Mouse (Mus musculus) cortical plate, adult 2 months (tissue): ENCODE results near the gene Ankub1. TPM values are rescaled to one million over a fixed set of nuclear protein-coding genes. Genes with fewer than 3 reads are reported as not detected.

Source experiments
- H3K27ac ChIP-seq: fragments of 200-500 bp; 2 replicates; pipeline ENCODE4 v1.5.1; 2012; ENCODE audit warnings: low read length, control low read depth, inconsistent platforms; ENCODE audit not compliant: insufficient read depth
- H3K4me1 ChIP-seq: fragments of 200-500 bp; 2 replicates; pipeline ENCODE4 v1.6.1; 2011; ENCODE audit warnings: low read length; ENCODE audit not compliant: control insufficient read depth, insufficient read depth
- H3K4me3 ChIP-seq: fragments of 200-500 bp; 2 replicates; pipeline ENCODE4 v1.5.1; 2011; ENCODE audit warnings: mild to moderate bottlenecking, low read length, control low read depth; ENCODE audit not compliant: insufficient read depth
- CTCF ChIP-seq: fragments of 200-500 bp; IDR thresholded peaks from 2 replicates; pipeline ENCODE4 v1.5.1; 2011; ENCODE audit warnings: mild to moderate bottlenecking, control low read depth, low read length; ENCODE audit not compliant: insufficient read depth; ENCODE audit errors: extremely low read depth
- POLR2A ChIP-seq: fragments of 200-500 bp; IDR thresholded peaks from 2 replicates; pipeline ENCODE4 v1.6.1; 2011; ENCODE audit warnings: mild to moderate bottlenecking, low read length, control low read depth; ENCODE audit not compliant: insufficient read depth; ENCODE audit errors: extremely low read depth
- polyA plus RNA-seq: library from polyadenylated mRNA; depleted of rRNA; stranded (reverse); fragments of >200 nt; gene quantifications from 2 replicates; pipeline ENCODE4 v1.2.3, GENCODE M21; 2012

Ankub1 gene
- polyA plus RNA-seq, 1 experiment, result 2.9 TPM

- Histone ChIP-seq H3K4me3 (no peak overlapping the region), H3K27ac (no peak overlapping the region; the same call in none of the 2 replicates), H3K4me1 (no peaks in the 10 kb centered on the region)
- TF ChIP-seq CTCF (no peak), POLR2A (no peak)
Measured at GRCm38 (mm10) chr3:57677786-57678185, 14.8 kb downstream of the Ankub1 start.

GRCm38 (mm10) chr3:57674075-57674474, 18.5 kb downstream of the Ankub1 start:
- TF ChIP-seq POLR2A, result no peak
- no peak for TF ChIP-seq CTCF
- no peaks in the 10 kb centered on the region for H3K4me1 ChIP-seq

DNA sequence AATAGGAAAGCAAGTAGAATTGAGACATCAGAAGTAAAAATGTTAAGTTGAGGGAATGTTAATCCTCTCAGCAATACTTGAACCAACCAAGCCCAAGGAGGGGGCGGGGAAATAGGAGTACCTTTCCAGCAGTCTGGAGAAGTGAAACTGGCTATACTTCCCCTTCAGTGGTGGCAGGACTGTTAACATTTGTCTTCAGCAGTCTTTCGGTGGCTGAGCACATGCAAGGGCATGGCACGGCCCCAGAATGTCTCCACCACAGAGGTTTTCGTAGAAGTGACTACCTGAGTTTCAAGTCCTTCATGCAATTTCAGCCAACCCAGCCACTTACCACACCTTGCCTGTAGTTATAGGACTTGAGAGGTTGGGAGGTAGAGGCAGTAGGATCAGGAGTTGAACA, 19.0 kb downstream of the Ankub1 start:
- TF ChIP-seq CTCF, result no peak
- TF ChIP-seq POLR2A, result no peak
- Histone ChIP-seq H3K27ac (no peak overlapping the region), H3K4me1 (no peaks in the 10 kb centered on the region), H3K4me3 (no peak overlapping the region)

More at GRCm38 (mm10) chr3:57674075-57674474, 18.5 kb downstream of the Ankub1 start:
- H3K27ac ChIP-seq, result no peak overlapping the region
- H3K4me3 ChIP-seq, result no peak overlapping the region

- H3K4me3 ChIP-seq, result peak overlapping the region; percentile 23
- TF ChIP-seq CTCF, result peak; percentile 64
- no peak for TF ChIP-seq POLR2A
- H3K4me1 ChIP-seq, result no peaks in the 10 kb centered on the region
- H3K27ac ChIP-seq, result 0 out of 2 replicates have a peak overlapping the region, but pooled peaks have one; percentile 27
Measured at GRCm38 (mm10) chr3:57667054-57667723, 25.4 kb downstream of the Ankub1 start.

GRCm38 (mm10) chr3:57665880-57666279, 26.7 kb downstream of the Ankub1 start:
- Histone ChIP-seq H3K4me3 (no peak overlapping the region), H3K27ac (peak overlapping the region; percentile 83; the same call in 1 of the 2 replicates), H3K4me1 (no peaks in the 10 kb centered on the region)
- no peak for TF ChIP-seq POLR2A
- no peak for TF ChIP-seq CTCF

- Histone ChIP-seq H3K4me3 (no peak overlapping the region), H3K27ac (no peak overlapping the region), H3K4me1 (no peaks in the 10 kb centered on the region)
- TF ChIP-seq CTCF (no peak), POLR2A (no peak)
Measured at GRCm38 (mm10) chr3:57664682-57665081, 27.9 kb downstream of the Ankub1 start.

DNA sequence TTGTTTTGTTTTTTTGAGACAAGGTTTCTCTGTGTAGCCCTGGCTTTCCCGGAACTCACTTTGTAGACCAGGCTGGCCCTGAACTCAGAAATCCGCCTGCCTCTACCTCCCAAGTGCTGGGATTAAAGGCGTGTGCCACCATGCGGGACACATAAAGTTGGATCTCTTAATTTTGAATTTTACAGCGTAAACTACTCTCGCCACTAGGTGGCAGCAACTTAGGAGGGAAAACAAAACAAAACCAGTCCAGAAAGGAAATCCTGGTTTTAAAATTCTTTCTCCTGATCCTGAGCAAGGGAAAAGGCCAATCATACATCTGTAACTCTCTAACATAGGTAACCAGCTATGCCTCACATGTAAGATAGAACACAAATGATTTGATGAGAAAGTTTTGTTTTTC, 28.9 kb downstream of the Ankub1 start:
- Histone ChIP-seq H3K4me3 (no peak overlapping the region), H3K4me1 (no peaks in the 10 kb centered on the region), H3K27ac (no peak overlapping the region)
- no peak for TF ChIP-seq POLR2A
- TF ChIP-seq CTCF, result peak; percentile 29; the same call in 1 of the 2 replicates

GRCm38 (mm10) chr3:57658608-57659007, 34.0 kb downstream of the Ankub1 start:
- Histone ChIP-seq H3K4me3 (no peak overlapping the region), H3K27ac (no peak overlapping the region), H3K4me1 (no peaks in the 10 kb centered on the region)
- TF ChIP-seq POLR2A, result no peak
- TF ChIP-seq CTCF, result no peak

- peaks cover 1% of the 10 kb centered on the region; the same call in 1 of the 2 replicates for H3K4me1 ChIP-seq
- no peak for TF ChIP-seq CTCF
- TF ChIP-seq POLR2A, result no peak
- no peak overlapping the region for H3K27ac ChIP-seq
- no peak overlapping the region for H3K4me3 ChIP-seq
Measured at GRCm38 (mm10) chr3:57653646-57654045, 39.0 kb downstream of the Ankub1 start.

GRCm38 (mm10) chr3:57652485-57652884, 40.1 kb downstream of the Ankub1 start:
- TF ChIP-seq CTCF (no peak), POLR2A (no peak)
- H3K27ac ChIP-seq, result no peak overlapping the region
- H3K4me1 ChIP-seq, result peaks cover 1% of the 10 kb centered on the region; the same call in 1 of the 2 replicates
- H3K4me3 ChIP-seq, result no peak overlapping the region; the same call in 1 of the 2 replicates

DNA sequence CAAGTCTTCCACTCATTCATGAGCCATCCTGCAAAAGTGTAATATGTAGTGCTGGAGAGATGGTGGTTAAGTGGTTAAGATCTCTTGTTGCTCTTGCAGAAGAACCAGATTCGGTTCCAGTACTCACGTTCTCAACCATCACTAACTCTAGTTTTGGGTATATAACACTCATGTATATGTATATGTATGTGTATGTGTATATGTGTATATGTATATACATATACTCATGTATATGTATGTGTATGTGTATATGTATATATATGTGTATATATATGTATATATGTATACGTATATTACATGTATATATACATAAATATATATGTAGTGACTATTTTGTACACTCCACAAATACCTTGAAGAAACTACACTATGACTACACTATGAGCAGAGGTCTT, 40.7 kb downstream of the Ankub1 start:
- peak overlapping the region; percentile 98 for H3K4me3 ChIP-seq
- TF ChIP-seq POLR2A (no peak), CTCF (no peak)
- peaks cover 1% of the 10 kb centered on the region; the same call in 1 of the 2 replicates for H3K4me1 ChIP-seq
- no peak overlapping the region for H3K27ac ChIP-seq
